Mouse (Mus musculus): Measurements from ENCODE around the gene Elfn2. TPM values are rescaled to one million over a fixed set of nuclear protein-coding genes. Genes with fewer than 3 reads are reported as not detected.

Elfn2 gene
- polyA plus RNA-seq, 1 experiment from 2014 or later, result 8.2 TPM

DNA sequence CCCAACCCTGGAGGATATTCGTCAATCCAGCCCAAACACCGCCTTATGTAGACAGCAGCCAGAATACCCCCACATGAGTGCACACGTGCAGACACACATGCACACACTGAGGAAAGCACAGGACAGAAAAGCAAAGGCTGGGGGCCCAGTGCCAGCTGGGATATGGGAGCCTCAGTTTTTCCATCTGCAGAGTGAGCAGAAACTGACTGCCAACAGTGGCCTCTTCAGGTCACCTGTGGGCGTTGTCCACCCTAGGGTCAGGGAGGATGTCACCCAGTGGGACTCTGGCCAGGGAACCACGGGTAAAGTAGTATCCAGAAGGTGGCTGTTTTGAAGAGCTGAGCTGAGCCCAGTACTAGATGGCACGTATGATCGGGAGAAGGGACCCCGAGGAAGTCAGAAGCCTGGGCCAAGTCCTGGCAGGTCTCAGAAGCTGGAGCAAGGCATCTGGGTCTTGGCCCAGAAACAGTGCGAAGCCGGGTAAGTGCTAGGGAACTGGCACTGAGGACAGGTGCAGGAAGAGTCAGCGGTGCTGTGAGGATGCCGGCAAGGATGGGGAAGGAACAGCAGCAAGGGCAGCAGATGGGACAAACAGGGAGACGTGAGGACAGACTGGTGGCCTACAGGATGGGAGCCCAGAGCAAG lies 20.0 kb downstream of the Elfn2 start:
- peak; percentile 76 for ATAC-seq
- Histone ChIP-seq H3K4me3 (replicated peaks; ENCODE audit: low read length) (no peak overlapping the region), H3K27ac (ENCODE audit: low read length) (peak overlapping the region; percentile 87), H3K4me1 (replicated peaks; ENCODE audit: control insufficient read depth, insufficient read depth, low read length) (peaks cover 39% of the 10 kb centered on the region), H3K9ac (replicated peaks; ENCODE audit: low read depth, low read length) (no peak overlapping the region), H3K9me3 (ENCODE audit: control insufficient read depth, low read length) (no peaks in the 10 kb centered on the region), H3K4me2 (ENCODE audit: low read length) (peak overlapping the region; percentile 9), H3K27me3 (replicated peaks; ENCODE audit: control insufficient read depth, insufficient read depth, low read length) (no peaks in the 10 kb centered on the region), H3K36me3 (ENCODE audit: control insufficient read depth, insufficient read depth) (no peaks in the 10 kb centered on the region)
- 60% methylated on average over 13 of the region's 13 CpGs for WGBS

DNA sequence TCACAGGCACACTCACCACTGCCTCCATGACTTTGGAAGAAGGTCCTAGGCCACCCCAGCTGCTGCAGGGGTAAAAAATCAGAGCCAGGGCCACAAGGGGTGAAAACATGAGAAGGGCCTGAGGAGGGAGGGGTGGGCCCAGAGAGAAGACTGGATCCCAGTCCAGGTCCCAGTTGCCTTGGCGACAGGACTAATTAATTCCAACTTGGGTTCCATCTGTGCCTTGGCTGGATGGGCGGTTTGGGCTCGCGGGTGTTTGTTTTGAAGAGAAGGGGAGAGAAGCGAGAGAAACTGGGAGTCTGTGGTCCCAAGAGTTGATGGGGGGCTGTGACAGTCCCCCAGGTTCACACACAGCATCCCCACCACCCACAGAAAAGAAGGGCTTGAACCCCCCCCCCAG lies 20.5 kb downstream of the Elfn2 start:
- H3K4me2 ChIP-seq (ENCODE audit: low read length), result no peak overlapping the region; the same call in 1 of the 2 replicates
- peak overlapping the region; percentile 87 for H3K27ac ChIP-seq (ENCODE audit: low read length)
- no peak overlapping the region for H3K4me3 ChIP-seq (replicated peaks; ENCODE audit: low read length)

GRCm38 (mm10) chr15:78695745-78696144 lies 22.8 kb downstream of the Elfn2 start:
- Histone ChIP-seq H3K4me1 (replicated peaks; ENCODE audit: control insufficient read depth, insufficient read depth, low read length) (peaks cover 45% of the 10 kb centered on the region), H3K27me3 (replicated peaks; ENCODE audit: control insufficient read depth, insufficient read depth, low read length) (no peaks in the 10 kb centered on the region), H3K4me2 (ENCODE audit: low read length) (no peak overlapping the region), H3K9me3 (ENCODE audit: control insufficient read depth, low read length) (no peaks in the 10 kb centered on the region), H3K27ac (ENCODE audit: low read length) (peak overlapping the region; percentile 41; the same call in 1 of the 2 replicates), H3K9ac (replicated peaks; ENCODE audit: low read depth, low read length) (no peak overlapping the region), H3K36me3 (ENCODE audit: control insufficient read depth, insufficient read depth) (no peaks in the 10 kb centered on the region), H3K4me3 (replicated peaks; ENCODE audit: low read length) (no peak overlapping the region)
- 5% methylated on average over 5 of the region's 5 CpGs for WGBS
- ATAC-seq, result no peak

More for the DNA sequence above, 20.5 kb downstream of the Elfn2 start:
- Histone ChIP-seq H3K27me3 (replicated peaks; ENCODE audit: control insufficient read depth, insufficient read depth, low read length) (no peaks in the 10 kb centered on the region), H3K4me1 (replicated peaks; ENCODE audit: control insufficient read depth, insufficient read depth, low read length) (peaks cover 39% of the 10 kb centered on the region), H3K9ac (replicated peaks; ENCODE audit: low read depth, low read length) (no peak overlapping the region), H3K36me3 (ENCODE audit: control insufficient read depth, insufficient read depth) (no peaks in the 10 kb centered on the region), H3K9me3 (ENCODE audit: control insufficient read depth, low read length) (no peaks in the 10 kb centered on the region)
- ATAC-seq, result peak; percentile 85
- WGBS, result 3% methylated on average over 5 of the region's 5 CpGs

DNA sequence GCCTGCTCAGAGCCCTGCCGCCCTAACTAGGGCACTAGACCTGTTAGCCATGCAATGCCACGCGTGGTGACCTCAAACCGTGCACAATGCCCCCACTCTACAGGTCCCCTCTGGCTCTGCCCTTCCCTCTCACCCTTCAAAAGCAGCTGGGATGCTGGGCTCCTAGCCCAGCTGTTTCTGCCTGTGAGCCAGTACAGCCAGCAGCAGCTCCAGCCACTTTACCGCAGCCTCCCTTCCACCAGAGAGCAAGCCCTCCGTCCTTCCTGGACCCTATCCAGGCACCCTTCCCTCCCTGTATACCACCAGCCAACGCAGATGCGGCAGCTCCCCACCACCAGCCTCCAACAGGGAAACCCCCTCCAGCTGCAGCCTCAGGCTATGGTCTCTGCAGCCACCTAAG lies 26.1 kb downstream of the Elfn2 start:
- H3K9me3 ChIP-seq (ENCODE audit: control insufficient read depth, low read length), result no peaks in the 10 kb centered on the region
- no peak overlapping the region for H3K9ac ChIP-seq (replicated peaks; ENCODE audit: low read depth, low read length)
- no peak overlapping the region for H3K4me2 ChIP-seq (ENCODE audit: low read length)
- no peak; the same call in 1 of the 2 replicates for ATAC-seq
- no peaks in the 10 kb centered on the region for H3K36me3 ChIP-seq (ENCODE audit: control insufficient read depth, insufficient read depth)
- H3K27me3 ChIP-seq (replicated peaks; ENCODE audit: control insufficient read depth, insufficient read depth, low read length), result no peaks in the 10 kb centered on the region
- H3K4me1 ChIP-seq (replicated peaks; ENCODE audit: control insufficient read depth, insufficient read depth, low read length), result peaks cover 33% of the 10 kb centered on the region
- no peak overlapping the region for H3K27ac ChIP-seq (ENCODE audit: low read length)
- H3K4me3 ChIP-seq (replicated peaks; ENCODE audit: low read length), result no peak overlapping the region
- 31% methylated on average over 8 of the region's 8 CpGs for WGBS

GRCm38 (mm10) chr15:78690716-78691115 lies 27.9 kb downstream of the Elfn2 start:
- 80% methylated on average over 2 of the region's 2 CpGs for WGBS
- Histone ChIP-seq H3K4me3 (replicated peaks; ENCODE audit: low read length) (no peak overlapping the region), H3K4me1 (replicated peaks; ENCODE audit: control insufficient read depth, insufficient read depth, low read length) (peaks cover 20% of the 10 kb centered on the region), H3K9me3 (ENCODE audit: control insufficient read depth, low read length) (no peaks in the 10 kb centered on the region), H3K27me3 (replicated peaks; ENCODE audit: control insufficient read depth, insufficient read depth, low read length) (no peaks in the 10 kb centered on the region), H3K4me2 (ENCODE audit: low read length) (no peak overlapping the region), H3K36me3 (ENCODE audit: control insufficient read depth, insufficient read depth) (no peaks in the 10 kb centered on the region), H3K9ac (replicated peaks; ENCODE audit: low read depth, low read length) (no peak overlapping the region), H3K27ac (ENCODE audit: low read length) (no peak overlapping the region)
- ATAC-seq, result no peak

- H3K4me2 ChIP-seq (ENCODE audit: low read length), result no peak overlapping the region
- H3K9me3 ChIP-seq (ENCODE audit: control insufficient read depth, low read length), result no peaks in the 10 kb centered on the region
- WGBS, result 68% methylated on average over 7 of the region's 7 CpGs
- H3K4me3 ChIP-seq (replicated peaks; ENCODE audit: low read length), result no peak overlapping the region
- no peaks in the 10 kb centered on the region for H3K27me3 ChIP-seq (replicated peaks; ENCODE audit: control insufficient read depth, insufficient read depth, low read length)
- ATAC-seq, result no peak
- H3K9ac ChIP-seq (replicated peaks; ENCODE audit: low read depth, low read length), result no peak overlapping the region
- H3K36me3 ChIP-seq (ENCODE audit: control insufficient read depth, insufficient read depth), result no peaks in the 10 kb centered on the region
- peaks cover 33% of the 10 kb centered on the region for H3K4me1 ChIP-seq (replicated peaks; ENCODE audit: control insufficient read depth, insufficient read depth, low read length)
- no peak overlapping the region for H3K27ac ChIP-seq (ENCODE audit: low read length)
Measured at GRCm38 (mm10) chr15:78686910-78687309, 31.7 kb downstream of the Elfn2 start.

DNA sequence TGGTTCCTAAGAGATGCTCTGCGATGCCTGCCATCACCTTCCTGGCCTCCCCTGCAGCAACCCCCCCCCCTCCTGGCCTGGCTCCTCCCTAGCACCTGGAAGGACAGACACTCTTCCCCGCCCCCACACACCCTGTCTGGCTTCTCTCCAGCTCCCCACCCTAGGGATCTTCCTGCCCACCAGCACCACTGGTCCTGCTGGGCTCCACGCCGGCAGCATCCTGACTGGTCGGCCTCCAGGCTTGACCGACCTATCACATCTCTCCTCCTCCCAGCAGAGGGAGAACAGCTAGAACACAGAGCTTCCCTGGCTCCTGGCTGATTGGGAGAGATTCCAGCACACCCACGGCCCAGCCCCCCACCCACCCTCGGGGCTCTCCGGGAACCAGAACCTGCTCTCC lies 34.5 kb downstream of the Elfn2 start:
- no peaks in the 10 kb centered on the region for H3K9me3 ChIP-seq (ENCODE audit: control insufficient read depth, low read length)
- peaks cover 40% of the 10 kb centered on the region for H3K4me1 ChIP-seq (replicated peaks; ENCODE audit: control insufficient read depth, insufficient read depth, low read length)
- H3K9ac ChIP-seq (replicated peaks; ENCODE audit: low read depth, low read length), result no peak overlapping the region
- H3K27me3 ChIP-seq (replicated peaks; ENCODE audit: control insufficient read depth, insufficient read depth, low read length), result no peaks in the 10 kb centered on the region
- peak; percentile 44 for ATAC-seq
- 1% methylated on average over 9 of the region's 9 CpGs for WGBS
- no peaks in the 10 kb centered on the region for H3K36me3 ChIP-seq (ENCODE audit: control insufficient read depth, insufficient read depth)
- no peak overlapping the region for H3K4me2 ChIP-seq (ENCODE audit: low read length)
- no peak overlapping the region for H3K4me3 ChIP-seq (replicated peaks; ENCODE audit: low read length)
- peak overlapping the region; percentile 88 for H3K27ac ChIP-seq (ENCODE audit: low read length)

DNA sequence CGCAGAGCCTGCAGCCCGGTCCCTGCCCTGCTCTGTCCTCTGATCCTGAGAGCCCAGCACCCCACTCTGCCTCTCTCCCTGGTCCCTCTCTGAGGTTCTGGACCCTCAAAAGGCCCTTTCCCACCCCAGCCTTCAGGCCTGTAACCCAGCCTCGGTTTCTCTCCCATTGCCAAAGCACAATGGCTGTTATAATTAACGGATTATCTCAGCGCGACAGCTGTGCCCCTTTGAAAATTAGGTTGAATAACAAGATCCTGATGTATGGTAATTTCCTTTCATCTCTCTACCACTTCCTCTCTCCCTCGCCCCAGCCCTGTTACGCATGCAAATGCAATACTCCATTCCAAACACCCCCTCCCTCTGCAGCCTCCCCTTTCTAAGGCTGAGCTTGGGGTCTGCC lies 35.1 kb downstream of the Elfn2 start:
- Histone ChIP-seq H3K9ac (replicated peaks; ENCODE audit: low read depth, low read length) (no peak overlapping the region), H3K4me3 (replicated peaks; ENCODE audit: low read length) (no peak overlapping the region), H3K4me1 (replicated peaks; ENCODE audit: control insufficient read depth, insufficient read depth, low read length) (peaks cover 40% of the 10 kb centered on the region), H3K4me2 (ENCODE audit: low read length) (no peak overlapping the region), H3K9me3 (ENCODE audit: control insufficient read depth, low read length) (no peaks in the 10 kb centered on the region), H3K27ac (ENCODE audit: low read length) (peak overlapping the region; percentile 88), H3K36me3 (ENCODE audit: control insufficient read depth, insufficient read depth) (no peaks in the 10 kb centered on the region), H3K27me3 (replicated peaks; ENCODE audit: control insufficient read depth, insufficient read depth, low read length) (no peaks in the 10 kb centered on the region)
- ATAC-seq, result peak; percentile 82
- WGBS, result 4% methylated on average over 8 of the region's 8 CpGs

- no peaks in the 10 kb centered on the region for H3K27me3 ChIP-seq (replicated peaks; ENCODE audit: control insufficient read depth, insufficient read depth, low read length)
- 79% methylated on average over 8 of the region's 8 CpGs for WGBS
- no peak overlapping the region for H3K4me2 ChIP-seq (ENCODE audit: low read length)
- H3K9ac ChIP-seq (replicated peaks; ENCODE audit: low read depth, low read length), result peak overlapping the region; percentile 26; the same call in 1 of the 2 replicates
- H3K27ac ChIP-seq (ENCODE audit: low read length), result peak overlapping the region; percentile 38; the same call in 1 of the 2 replicates
- peaks cover 34% of the 10 kb centered on the region for H3K4me1 ChIP-seq (replicated peaks; ENCODE audit: control insufficient read depth, insufficient read depth, low read length)
- ATAC-seq, result no peak
- H3K4me3 ChIP-seq (replicated peaks; ENCODE audit: low read length), result no peak overlapping the region
- no peaks in the 10 kb centered on the region for H3K9me3 ChIP-seq (ENCODE audit: control insufficient read depth, low read length)
- H3K36me3 ChIP-seq (ENCODE audit: control insufficient read depth, insufficient read depth), result no peaks in the 10 kb centered on the region
Measured at GRCm38 (mm10) chr15:78681781-78682180, 36.8 kb downstream of the Elfn2 start.

Data from forebrain, embryonic 16.5 days (tissue).